Comparison of ENCODE assay signal across 18 mouse cellular contexts in genomic region chr9:35056611-35057010, GRCm38 (mm10).
A peak's percentile ranks its signal among the peaks of the same experiment; 100 is the strongest.
DNase-seq lines count a peak whose midpoint lies in the region; ATAC-seq and TF ChIP-seq lines count a peak whose summit lies in the region.
"Had no signal": no experiment of that assay in that cellular context is flagged by ENCODE, and none has a peak within 500 bp of the region (broad histone marks: within the 10 kb centered on the region; RNA-seq: fewer than 3 reads in every experiment).

No protein-coding gene starts in this region.

- no peak for TF ChIP-seq CTCF in lung, adult 2 months (IDR thresholded peaks at IDR 0.05; ENCODE audit: insufficient read depth, low read length)

- DNase-seq in gastrocnemius, adult 18-20 months (ENCODE audit: low spot score) = peak; percentile 0
- no peak for DNase-seq in gastrocnemius, postnatal 25 days
- peak; percentile 0 for DNase-seq in lung, postnatal 10 days
- no peak for DNase-seq in lung, adult 2 months
- peak; percentile 24 for DNase-seq in splenic B cell, adult 2 months (ENCODE audit: low read depth, low spot score)
- DNase-seq in embryo, embryonic 9.5 days (ENCODE audit: extremely low spot score) = no peak
- no peak for DNase-seq in layer of hippocampus, adult 8-10 months (ENCODE audit: low spot score in 2 of 2)
- DNase-seq: B cell, adult 2 months; forebrain, postnatal 0 days; gastrocnemius, postnatal 10 days; thymus, postnatal 4 days had no signal

- no peak overlapping the region for H3K4me3 ChIP-seq in lung, adult 2 months (replicated peaks; ENCODE audit: extremely low read depth, low read depth, low read length)
- H3K4me3 ChIP-seq: erythroblast, embryonic 14.5 days; lung, embryonic 15.5 days; midbrain, embryonic 10.5 days; neural tube, embryonic 12.5 days had no signal

- ATAC-seq in granulocyte monocyte progenitor cell, adult 5-6 weeks (replicated peaks; ENCODE audit: poor library complexity, severe bottlenecking) = peak; percentile 43
- ATAC-seq: forebrain, postnatal 0 days; hindbrain, postnatal 0 days; Patski had no signal

- whole genome bisulfite sequencing in lung, adult 2 months = 78% methylated on average over 3 of the region's 3 CpGs

- peaks cover 3% of the 10 kb centered on the region; the same call in 1 of the 2 replicates for H3K4me1 ChIP-seq in lung, adult 2 months (ENCODE audit: control insufficient read depth, insufficient read depth, low read length)
- H3K4me1 ChIP-seq: neural tube, embryonic 12.5 days had no signal

- no peaks in the 10 kb centered on the region for H3K27me3 ChIP-seq in splenic B cell, adult 2 months (ENCODE audit: control insufficient read depth, insufficient read depth, low read length, poor library complexity, severe bottlenecking)
- H3K27me3 ChIP-seq: lung, embryonic 15.5 days; neural tube, embryonic 12.5 days; Patski had no signal

- H3K36me3 ChIP-seq in splenic B cell, adult 2 months (ENCODE audit: control insufficient read depth, insufficient read depth, low read length, poor library complexity, severe bottlenecking) = no peaks in the 10 kb centered on the region

- TF ChIP-seq POLR2A in lung, adult 2 months (IDR thresholded peaks at IDR 0.05; ENCODE audit: borderline replicate concordance, extremely low read depth, low read depth, low read length) = no peak

Comparison
In these comparisons a context has a peak if more than half of its experiments do, and no peak if none do; other contexts are left out.
1. DNase-seq: peak in gastrocnemius, adult 18-20 months (single experiment), lung, postnatal 10 days (single experiment) and splenic B cell, adult 2 months (single experiment); none in gastrocnemius, postnatal 25 days (single experiment), lung, adult 2 months (single experiment), embryo, embryonic 9.5 days (single experiment) and layer of hippocampus, adult 8-10 months (0 of 2).